Mouse (Mus musculus): ENCODE results near the gene Mad1l1.
A peak's percentile ranks its signal among the peaks of the same experiment; 100 is the strongest.

The Mad1l1 gene

DNA sequence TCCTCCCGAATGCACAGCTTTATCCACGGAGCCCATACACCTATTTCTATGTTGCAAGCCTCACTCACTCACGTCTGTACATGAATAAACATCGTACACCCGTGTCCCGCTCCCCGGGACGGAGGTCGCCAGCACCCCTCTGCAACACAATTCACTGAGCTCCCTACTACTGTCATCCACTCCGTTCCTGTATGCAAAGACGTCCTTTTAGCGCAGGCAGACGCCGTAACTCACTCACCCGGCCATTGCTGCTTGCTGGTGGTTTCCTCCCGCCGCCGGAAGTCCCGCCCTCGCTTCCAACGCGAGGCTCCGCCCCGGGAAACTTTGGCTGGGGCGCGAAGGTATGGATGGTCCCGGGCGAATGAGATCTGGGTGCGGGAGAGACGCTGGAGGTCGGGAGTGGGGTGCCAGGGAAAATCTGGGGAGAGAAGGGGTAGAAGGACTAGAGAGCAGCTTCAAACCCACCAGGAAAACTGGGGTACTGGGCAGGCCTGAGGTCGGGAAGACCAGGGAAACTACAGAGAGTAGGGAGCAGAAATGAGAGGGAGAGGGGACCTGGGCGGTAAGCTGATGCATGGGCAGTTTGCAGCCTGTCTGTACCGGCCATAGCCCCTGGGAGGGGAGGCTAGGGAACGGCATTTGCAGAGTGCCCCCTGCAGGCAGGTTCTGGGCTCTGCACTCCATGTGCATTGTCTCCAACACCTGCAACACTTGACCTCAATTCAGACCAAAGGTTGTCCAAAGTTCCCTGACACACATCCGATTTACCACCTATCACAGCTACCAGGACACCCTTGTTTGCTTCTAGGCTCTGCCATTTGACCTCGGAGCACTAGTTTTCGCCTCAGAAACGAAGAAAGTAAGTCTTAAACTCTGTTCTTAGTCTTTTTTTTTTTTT, 10.5 kb upstream of the Mad1l1 start, which contains the start of gene Mrm2:
Gene Mrm2, minus strand, starts transcription at position 284 of the 898 bp plus-strand sequence.
- DNase-seq (ENCODE audit: low spot score in 2 of 2) = peak; percentile 76 to 86

- DNase-seq (ENCODE audit: low spot score in 2 of 2) = no peak
Observed at GRCm38 (mm10) chr5:140324058-140324457, 2.7 kb upstream of the Mad1l1 start.

GRCm38 (mm10) chr5:140321756-140322575, 614 bp upstream of the Mad1l1 start:
- DNase-seq (ENCODE audit: low spot score in 2 of 2) = no peak

- no peak for DNase-seq (ENCODE audit: low spot score in 2 of 2)
Observed at GRCm38 (mm10) chr5:140316716-140317115, 4.6 kb downstream of the Mad1l1 start.

DNA sequence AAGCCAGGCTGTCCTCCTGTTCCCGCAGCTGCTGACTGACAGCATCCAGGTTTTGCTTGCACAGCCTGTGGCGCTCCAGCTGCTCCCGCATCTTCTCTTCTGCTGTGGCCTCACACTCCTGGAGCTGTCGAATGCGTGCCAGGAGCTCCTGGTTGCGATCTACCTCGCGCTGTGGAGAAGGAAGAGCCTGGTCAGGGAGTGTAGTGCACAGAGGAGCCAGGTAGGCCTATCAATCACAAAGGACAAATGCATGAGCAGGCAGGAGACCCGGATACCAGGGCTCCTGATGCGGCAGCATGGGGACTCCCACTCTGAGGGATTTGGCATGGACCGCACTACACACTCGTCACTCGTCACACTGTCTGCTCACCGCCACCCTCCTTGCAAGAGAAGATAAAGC, 13.8 kb downstream of the Mad1l1 start:
- no peak for DNase-seq (ENCODE audit: low spot score in 2 of 2)

GRCm38 (mm10) chr5:140306016-140306415, 15.3 kb downstream of the Mad1l1 start:
- DNase-seq (ENCODE audit: low spot score in 2 of 2) = no peak

DNA sequence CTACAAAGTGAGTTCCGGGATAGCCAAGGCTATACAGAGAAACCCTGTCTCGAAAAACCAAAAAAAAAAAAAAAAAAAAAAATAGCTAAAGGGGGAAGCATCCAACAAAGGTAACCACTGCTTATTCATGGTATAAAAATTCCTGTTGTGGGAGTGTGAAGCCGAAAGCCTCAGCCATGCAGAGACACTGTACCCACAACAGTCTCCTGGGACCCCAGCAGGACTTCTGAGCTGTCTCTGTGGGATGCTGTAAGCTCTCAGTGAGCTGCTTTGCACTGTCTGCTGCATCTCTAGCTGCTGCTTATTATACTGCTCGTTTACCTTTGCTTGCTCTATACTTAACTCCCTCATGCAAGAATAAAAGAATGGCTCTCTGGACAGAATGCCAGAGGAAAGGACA, 23.1 kb downstream of the Mad1l1 start:
- DNase-seq (ENCODE audit: low spot score in 2 of 2) = no peak

DNA sequence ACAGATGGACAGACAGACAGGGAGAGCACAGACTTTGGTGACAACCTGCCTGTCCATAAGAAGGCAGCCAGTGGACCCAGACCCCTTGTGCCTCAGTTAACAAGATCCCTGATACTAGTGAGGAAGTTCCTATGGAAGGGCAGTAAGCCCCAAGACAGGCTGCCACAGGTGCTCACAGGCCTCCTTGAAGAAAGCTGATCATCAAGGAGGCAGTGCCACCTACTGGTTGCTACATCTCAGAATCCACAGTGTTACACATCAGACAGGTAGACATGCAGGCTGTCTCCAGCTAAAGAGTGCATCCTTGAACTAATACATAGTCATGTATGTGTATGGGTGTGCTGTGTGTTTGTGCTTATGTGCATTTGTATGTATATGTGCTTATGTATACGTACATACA, 29.2 kb downstream of the Mad1l1 start:
- DNase-seq (ENCODE audit: low spot score in 2 of 2) = peak; percentile 80 to 82

- no peak for DNase-seq (ENCODE audit: low spot score in 2 of 2)
Observed at GRCm38 (mm10) chr5:140289161-140289560, 32.2 kb downstream of the Mad1l1 start.

GRCm38 (mm10) chr5:140288287-140288686, 33.1 kb downstream of the Mad1l1 start:
- DNase-seq (ENCODE audit: low spot score in 2 of 2) = no peak

GRCm38 (mm10) chr5:140284761-140285160, 36.6 kb downstream of the Mad1l1 start:
- DNase-seq (ENCODE audit: low spot score in 2 of 2) = no peak

- no peak for DNase-seq (ENCODE audit: low spot score in 2 of 2)
Observed at GRCm38 (mm10) chr5:140284011-140284410, 37.3 kb downstream of the Mad1l1 start.

GRCm38 (mm10) chr5:140282900-140283299, 38.5 kb downstream of the Mad1l1 start:
- no peak for DNase-seq (ENCODE audit: low spot score in 2 of 2)

DNA sequence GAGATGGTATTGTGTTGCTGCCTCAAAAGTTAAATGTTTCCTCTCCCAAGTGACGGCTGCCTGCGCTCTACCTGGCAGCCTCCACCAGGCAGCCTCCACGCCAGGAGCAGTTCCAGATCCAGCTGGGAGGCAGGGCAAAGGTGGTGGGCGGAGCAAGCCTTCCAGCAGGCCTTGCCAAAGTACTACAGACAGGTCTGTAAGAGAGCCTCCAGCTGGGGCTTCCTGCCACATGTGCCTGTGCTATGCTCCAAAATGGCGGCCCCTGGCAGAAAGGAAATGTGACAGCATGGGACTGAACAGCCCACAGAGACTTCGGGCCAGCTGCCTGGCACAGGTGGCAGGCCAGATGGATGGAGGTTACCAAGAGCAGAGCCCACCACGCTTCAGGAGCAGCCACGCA, 39.0 kb downstream of the Mad1l1 start:
- DNase-seq (ENCODE audit: low spot score in 2 of 2) = peak; percentile 76 to 87

- DNase-seq (ENCODE audit: low spot score in 2 of 2) = no peak
Observed at GRCm38 (mm10) chr5:140280205-140280604, 41.1 kb downstream of the Mad1l1 start.

- DNase-seq (ENCODE audit: low spot score in 2 of 2) = no peak
Observed at GRCm38 (mm10) chr5:140276779-140277178, 44.6 kb downstream of the Mad1l1 start.

DNA sequence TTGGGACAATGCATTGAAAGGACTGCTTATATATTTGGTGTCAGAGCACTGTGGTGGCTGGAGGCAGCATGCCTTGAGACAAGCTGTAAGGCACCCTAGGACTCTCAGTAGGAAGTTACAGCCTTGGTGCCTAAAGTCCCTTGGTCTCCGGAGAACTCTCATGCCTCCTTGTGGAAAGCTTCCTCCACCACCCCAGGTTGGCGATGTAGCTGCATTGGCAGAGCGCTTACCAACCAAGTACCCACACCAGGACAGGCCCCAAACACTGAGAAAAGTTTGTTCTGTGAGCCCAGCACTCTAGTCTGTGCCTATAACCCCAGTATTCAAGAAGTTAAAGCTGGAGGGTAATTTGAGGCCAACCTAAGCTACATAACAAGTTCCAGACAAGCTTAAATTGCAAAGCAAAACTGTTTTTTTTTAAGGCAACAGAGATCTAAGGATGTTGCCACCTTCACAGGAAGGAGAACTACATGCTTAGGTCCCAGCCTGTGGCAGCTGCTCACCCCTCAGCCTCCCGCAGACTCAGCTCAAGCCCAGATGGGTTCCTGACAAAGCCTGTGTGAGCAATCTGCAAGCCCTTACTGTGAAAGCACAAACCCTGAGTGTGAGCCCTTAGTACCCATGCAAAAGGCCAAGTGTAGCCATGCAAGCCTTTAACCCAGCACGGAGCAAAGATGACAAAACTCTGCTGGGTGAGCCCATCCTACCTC, 50.2 kb downstream of the Mad1l1 start:
- DNase-seq (ENCODE audit: low spot score in 2 of 2) = peak; percentile 77 to 85

DNA sequence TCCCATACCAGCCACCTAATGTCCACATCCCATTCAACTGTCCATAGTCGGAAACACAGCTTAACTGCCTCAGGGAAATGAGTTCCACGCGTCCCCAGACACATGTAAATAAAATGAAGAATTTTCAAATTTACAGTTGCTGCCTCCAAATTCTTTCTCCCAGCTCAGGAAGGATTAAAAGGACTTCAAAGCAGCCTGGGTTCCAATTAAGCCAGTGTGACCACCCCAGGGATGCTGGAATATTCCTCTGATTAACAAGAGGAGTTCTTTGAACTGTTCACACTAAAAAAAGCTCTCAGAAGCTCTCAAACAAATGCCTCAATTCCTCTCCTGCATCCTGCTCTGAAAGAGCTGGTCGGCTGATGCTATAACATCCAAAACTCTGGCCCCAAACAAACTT, 53.0 kb downstream of the Mad1l1 start:
- no peak for DNase-seq (ENCODE audit: low spot score in 2 of 2)

- no peak for DNase-seq (ENCODE audit: low spot score in 2 of 2)
Observed at GRCm38 (mm10) chr5:140267061-140267460, 54.3 kb downstream of the Mad1l1 start.

DNA sequence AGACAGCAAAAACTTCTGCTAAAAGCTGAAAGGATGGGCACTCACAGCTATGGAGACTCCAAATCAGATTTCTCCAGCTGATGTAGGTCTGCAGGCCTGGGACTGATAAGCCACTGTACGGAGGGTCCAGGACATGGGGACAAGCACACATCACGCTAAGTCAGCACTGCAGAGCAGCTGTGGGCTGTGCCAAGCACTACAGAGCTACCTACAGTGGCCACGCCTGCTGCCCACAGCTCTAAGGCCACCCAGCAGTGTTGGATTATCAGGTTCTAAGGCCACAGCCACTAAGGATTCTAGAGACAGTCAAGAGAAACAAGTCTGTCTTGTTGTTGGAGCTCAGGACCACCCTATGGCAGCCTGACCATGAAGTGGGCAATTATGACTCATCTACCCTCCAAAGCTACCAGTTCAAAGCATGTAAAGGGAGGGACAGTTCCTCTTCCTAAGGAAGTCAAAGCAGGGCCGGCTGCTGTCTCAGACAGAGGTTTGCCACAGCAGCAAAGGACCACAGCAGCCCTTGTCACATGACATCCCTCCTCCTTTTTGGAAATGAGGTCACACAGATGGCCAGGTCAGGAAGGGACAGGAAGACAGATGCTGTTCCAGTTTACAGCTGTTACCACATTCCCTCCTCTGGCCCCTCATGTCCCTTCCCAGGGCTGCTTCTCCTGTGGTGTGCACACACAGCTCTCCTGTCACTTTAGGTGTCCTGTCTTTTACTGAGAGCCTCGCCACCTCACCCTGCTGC, 56.4 kb downstream of the Mad1l1 start:
- DNase-seq (ENCODE audit: low spot score in 2 of 2) = peak; percentile 35 to 51
